Mouse (Mus musculus): ENCODE measurements around the gene Vkorc1.
A peak's percentile ranks its signal among the peaks of the same experiment; 100 is the strongest.

- TF ChIP-seq POLR2A (IDR thresholded peaks at IDR 0.05; ENCODE audit: control insufficient read depth in 1 of 2, insufficient read depth in 1 of 2, low read depth in 1 of 2, low read length in 2 of 2, poor library complexity in 1 of 2) (peak; percentile 36 to 69; a peak in 3 of 4 replicates), EP300 (IDR thresholded peaks at IDR 0.05; ENCODE audit: low read depth in 1 of 2, low read length in 2 of 2) (no peak), ZC3H11A (IDR thresholded peaks at IDR 0.05; ENCODE audit: low read depth, low read length) (no peak), MAFK (IDR thresholded peaks at IDR 0.05; ENCODE audit: borderline replicate concordance, low read depth, low read length) (no peak), TAL1 (IDR thresholded peaks at IDR 0.05; ENCODE audit: low read length) (no peak), CTCF (IDR thresholded peaks at IDR 0.05 in 2 of 3, conservative IDR thresholded peaks at IDR 0.05 in 1 of 3; ENCODE audit: control insufficient read depth in 1 of 3, insufficient read depth in 1 of 3, low read depth in 2 of 3, low read length in 3 of 3, poor library complexity in 1 of 3, severe bottlenecking in 1 of 3) (no peak), POLR2AphosphoS5 (IDR thresholded peaks at IDR 0.05; ENCODE audit: borderline replicate concordance, low read depth, low read length) (no peak), MEF2A (IDR thresholded peaks at IDR 0.05; ENCODE audit: extremely low read depth, insufficient replicate concordance, low read depth, low read length, poor library complexity, severe bottlenecking) (no peak), ZMIZ1 (IDR thresholded peaks at IDR 0.05; ENCODE audit: low read depth, low read length) (no peak; the same call in 1 of the 2 replicates)
These were observed 19.4 kb downstream of the Vkorc1 start, which contains the start of gene Zfp646 for GRCm38 (mm10) chr7:127876041-127876466.
